Mouse (Mus musculus): Measurements from ENCODE around the gene Hmgb3. TPM values are rescaled to one million over a fixed set of nuclear protein-coding genes. Genes with fewer than 3 reads are reported as not detected.
"Not testable (repeated sequence)": the region's sequence is repeated elsewhere in the genome, so short reads cannot be mapped to it uniquely, and the experiment has no call there.

Gene Hmgb3
- total RNA-seq (2012; rRNA removed) (26.5 and 31.9 TPM in 2 replicates), total RNA-seq (2014; rRNA removed) (40.6 and 47.3 TPM in 2 replicates), polyA plus RNA-seq (2012; ENCODE audit: insufficient read length, low read depth) (56.2 and 59.1 TPM in 2 replicates)

GRCm38 (mm10) chrX:71555415-71556114 lies at the start of gene Hmgb3:
TSS of gene Hmgb3 (plus strand) at chrX:71555918.
- Histone ChIP-seq H3K9me3 (replicated peaks; ENCODE audit: low read length) (no peaks in the 10 kb centered on the region), H3K36me3 (replicated peaks in 1 of 2; ENCODE audit: control insufficient read depth in 1 of 2, insufficient read depth in 1 of 2, low read length in 1 of 2) (peaks cover 0 to 3% of the 10 kb centered on the region in 2 experiments), H3K27me3 (replicated peaks) (no peaks in the 10 kb centered on the region), H3K4me2 (ENCODE audit: insufficient read depth, low read depth, poor library complexity, severe bottlenecking) (peak within 1 kb of the TSS; percentile 67), H3K4me3 (replicated peaks in 1 of 3; ENCODE audit: low read depth in 2 of 3, low read length in 2 of 3, poor library complexity in 1 of 3) (peak within 1 kb of the TSS; percentile 46 to 80 (median 65)), H3K27ac (ENCODE audit: insufficient read depth, low read depth) (peak within 1 kb of the TSS; percentile 61), H3K9ac (ENCODE audit: insufficient read depth, low read depth) (peak within 1 kb of the TSS; percentile 85), H3K79me2 (replicated peaks; ENCODE audit: control insufficient read depth, extremely low read depth, insufficient read depth, poor library complexity, severe bottlenecking) (no peaks in the 10 kb centered on the region; the same call in 1 of the 2 replicates), H3K4me1 (ENCODE audit: control insufficient read depth in 1 of 2, insufficient read depth in 2 of 2) (0 out of 4 replicates have a peak, but pooled peaks cover 0 to 3% of the 10 kb centered on the region in 2 experiments)
- TF ChIP-seq BHLHE40 (IDR thresholded peaks at IDR 0.05; ENCODE audit: low read depth, low read length) (peak; percentile 61), MAZ (IDR thresholded peaks at IDR 0.05; ENCODE audit: low read depth, low read length) (no peak), POLR2A (IDR thresholded peaks at IDR 0.05; ENCODE audit: low read depth, low read length) (peak; percentile 73), NRF1 (IDR thresholded peaks at IDR 0.05; ENCODE audit: low read depth, low read length) (0 out of 2 replicates have a peak, but pooled peaks have one; percentile 26), CHD2 (IDR thresholded peaks at IDR 0.05; ENCODE audit: low read length) (peak; percentile 63), MYC (IDR thresholded peaks at IDR 0.05; ENCODE audit: low read depth, low read length) (no peak), POLR2AphosphoS2 (IDR thresholded peaks at IDR 0.05; ENCODE audit: low read depth, low read length) (0 out of 2 replicates have a peak, but pooled peaks have one; percentile 53), TBP (conservative IDR thresholded peaks at IDR 0.05; ENCODE audit: low read depth, low read length) (peak; percentile 58; the same call in 1 of the 2 replicates), ZC3H11A (IDR thresholded peaks at IDR 0.05; ENCODE audit: low read depth, low read length) (no peak), E2F4 (IDR thresholded peaks at IDR 0.05; ENCODE audit: insufficient replicate concordance, low read depth, low read length) (no peak), MAX (IDR thresholded peaks at IDR 0.05; ENCODE audit: low read length) (no peak), SIN3A (IDR thresholded peaks at IDR 0.05; ENCODE audit: low read length) (0 out of 2 replicates have a peak, but pooled peaks have one; percentile 17), NELFE (IDR thresholded peaks at IDR 0.05; ENCODE audit: low read depth, low read length) (peak; percentile 49; the same call in 1 of the 2 replicates)
- DNase-seq (ENCODE audit: extremely low read depth) = peak; percentile 82
- in situ Hi-C loops (cut with MboI; ENCODE audit: low pct_ligation_motif_present, low pct_unique_long_range_greater_than_20kb, low sequenced_read_pairs) (no loop called here), dilution Hi-C loops (cut with MboI; ENCODE audit: extremely low pct_ligation_motif_present, extremely low pct_unique_long_range_greater_than_20kb, low sequenced_read_pairs) (no loop called here)

DNA sequence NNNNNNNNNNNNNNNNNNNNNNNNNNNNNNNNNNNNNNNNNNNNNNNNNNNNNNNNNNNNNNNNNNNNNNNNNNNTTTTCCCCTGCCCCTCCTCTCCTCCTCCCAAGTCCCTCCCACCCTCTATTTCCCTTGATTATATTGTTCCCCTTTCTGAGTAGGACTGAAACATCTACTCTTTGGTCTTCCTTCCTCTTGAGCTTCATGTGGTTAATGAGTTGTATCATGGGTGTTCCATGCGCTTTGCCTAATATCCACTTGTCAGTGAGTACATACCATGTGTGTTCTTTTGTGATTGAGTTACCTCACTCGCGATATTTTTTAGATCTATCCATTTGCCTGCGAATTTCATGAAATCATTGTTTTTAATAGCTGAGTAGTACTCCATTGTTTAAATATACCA lies 49.1 kb upstream of the Hmgb3 start:
- DNase-seq (ENCODE audit: extremely low read depth); in situ Hi-C loops (cut with MboI; ENCODE audit: low pct_ligation_motif_present, low pct_unique_long_range_greater_than_20kb, low sequenced_read_pairs); H3K4me3 ChIP-seq (replicated peaks in 1 of 3; ENCODE audit: low read depth in 2 of 3, low read length in 2 of 3, poor library complexity in 1 of 3); H3K9ac ChIP-seq (ENCODE audit: insufficient read depth, low read depth); H3K9me3 ChIP-seq (replicated peaks; ENCODE audit: low read length); H3K36me3 ChIP-seq (replicated peaks in 1 of 2; ENCODE audit: control insufficient read depth in 1 of 2, insufficient read depth in 1 of 2, low read length in 1 of 2); H3K27me3 ChIP-seq (replicated peaks); H3K79me2 ChIP-seq (replicated peaks; ENCODE audit: control insufficient read depth, extremely low read depth, insufficient read depth, poor library complexity, severe bottlenecking); H3K4me2 ChIP-seq (ENCODE audit: insufficient read depth, low read depth, poor library complexity, severe bottlenecking); H3K27ac ChIP-seq (ENCODE audit: insufficient read depth, low read depth); H3K4me1 ChIP-seq (ENCODE audit: control insufficient read depth in 1 of 2, insufficient read depth in 2 of 2); dilution Hi-C loops (cut with MboI; ENCODE audit: extremely low pct_ligation_motif_present, extremely low pct_unique_long_range_greater_than_20kb, low sequenced_read_pairs): not testable (repeated sequence)
